Mouse (Mus musculus): ENCODE results near the gene Gm20441. TPM values are rescaled to one million over a fixed set of nuclear protein-coding genes. Genes with fewer than 3 reads are reported as not detected.
A peak's percentile ranks its signal among the peaks of the same experiment; 100 is the strongest.
"Not testable (repeated sequence)": the region's sequence is repeated elsewhere in the genome, so short reads cannot be mapped to it uniquely, and the experiment has no call there.

Gm20441 gene
- polyA plus RNA-seq, 1 experiment from 2014 or later: not detected

- Histone ChIP-seq H3K4me1 (peaks cover 22% of the 10 kb centered on the region), H3K4me2 (replicated peaks) (no peak overlapping the region), H3K27me3 (peaks cover 21% of the 10 kb centered on the region; the same call in 1 of the 2 replicates), H3K27ac (no peak overlapping the region), H3K36me3 (no peaks in the 10 kb centered on the region), H3K9me3 (no peaks in the 10 kb centered on the region), H3K9ac (no peak overlapping the region), H3K4me3 (no peak overlapping the region)
- WGBS: 90% methylated on average over 6 of the region's 6 CpGs
- ATAC-seq (ENCODE audit: low FRiP score, low read depth): no peak
Observed at GRCm38 (mm10) chr10:75776562-75776961, 4.2 kb downstream of the Gm20441 start.

GRCm38 (mm10) chr10:75774587-75774986 lies 6.2 kb downstream of the Gm20441 start:
- no peak overlapping the region for H3K27ac ChIP-seq
- peaks cover 11% of the 10 kb centered on the region for H3K4me1 ChIP-seq
- H3K4me3 ChIP-seq: no peak overlapping the region
- WGBS: 84% methylated on average over 9 of the region's 9 CpGs
- H3K27me3 ChIP-seq: peaks cover 15% of the 10 kb centered on the region; the same call in 1 of the 2 replicates
- no peaks in the 10 kb centered on the region for H3K9me3 ChIP-seq
- H3K4me2 ChIP-seq (replicated peaks): no peak overlapping the region
- no peaks in the 10 kb centered on the region for H3K36me3 ChIP-seq
- no peak overlapping the region for H3K9ac ChIP-seq
- ATAC-seq (ENCODE audit: low FRiP score, low read depth): no peak

- 88% methylated on average over 5 of the region's 5 CpGs for WGBS
- H3K4me1 ChIP-seq: peaks cover 8% of the 10 kb centered on the region
- ATAC-seq (ENCODE audit: low FRiP score, low read depth): no peak
Observed at GRCm38 (mm10) chr10:75774102-75774501, 6.7 kb downstream of the Gm20441 start.

GRCm38 (mm10) chr10:75772795-75773664 lies 7.7 kb downstream of the Gm20441 start, which contains the start of gene Ddt:
TSS of gene Ddt (minus strand) at chr10:75773414.
- Histone ChIP-seq H3K27me3 (peaks cover 6% of the 10 kb centered on the region; the same call in 1 of the 2 replicates), H3K4me1 (peaks cover 8% of the 10 kb centered on the region), H3K9ac (peak within 1 kb of the TSS; percentile 76), H3K4me3 (peak within 1 kb of the TSS; percentile 70), H3K4me2 (replicated peaks) (peak within 1 kb of the TSS; percentile 98), H3K9me3 (no peaks in the 10 kb centered on the region), H3K27ac (peak within 1 kb of the TSS; percentile 15; the same call in 1 of the 2 replicates), H3K36me3 (no peaks in the 10 kb centered on the region)
- peak; percentile 97 for ATAC-seq (ENCODE audit: low FRiP score, low read depth)
- WGBS: under 1% methylated on average over 47 of the region's 47 CpGs

More at GRCm38 (mm10) chr10:75774102-75774501, 6.7 kb downstream of the Gm20441 start:
- Histone ChIP-seq H3K27ac (no peak overlapping the region), H3K4me3 (no peak overlapping the region), H3K36me3 (no peaks in the 10 kb centered on the region), H3K9me3 (no peaks in the 10 kb centered on the region), H3K9ac (no peak overlapping the region), H3K27me3 (peaks cover 10% of the 10 kb centered on the region; the same call in 1 of the 2 replicates), H3K4me2 (replicated peaks) (no peak overlapping the region)

- not testable (repeated sequence) for ATAC-seq (ENCODE audit: low FRiP score, low read depth); H3K27ac ChIP-seq; H3K27me3 ChIP-seq; H3K36me3 ChIP-seq; H3K9ac ChIP-seq; H3K9me3 ChIP-seq; H3K4me3 ChIP-seq; H3K4me2 ChIP-seq (replicated peaks)
- 32% methylated on average over 5 of the region's 5 CpGs for WGBS
- peaks cover 19% of the 10 kb centered on the region for H3K4me1 ChIP-seq
Observed at GRCm38 (mm10) chr10:75767756-75768155, 13.0 kb downstream of the Gm20441 start.

- H3K36me3 ChIP-seq: no peaks in the 10 kb centered on the region
- no peak for ATAC-seq (ENCODE audit: low FRiP score, low read depth)
- H3K27ac ChIP-seq: no peak overlapping the region
- H3K9ac ChIP-seq: no peak overlapping the region
- H3K9me3 ChIP-seq: no peaks in the 10 kb centered on the region
- H3K27me3 ChIP-seq: no peaks in the 10 kb centered on the region
- 86% methylated on average over 6 of the region's 6 CpGs for WGBS
- no peak overlapping the region for H3K4me2 ChIP-seq (replicated peaks)
- H3K4me1 ChIP-seq: peaks cover 15% of the 10 kb centered on the region
- no peak overlapping the region for H3K4me3 ChIP-seq
Observed at GRCm38 (mm10) chr10:75766856-75767255, 13.9 kb downstream of the Gm20441 start.

- H3K4me2 ChIP-seq (replicated peaks): peak overlapping the region; percentile 84
- WGBS: 1% methylated on average over 27 of the region's 27 CpGs
- no peak for ATAC-seq (ENCODE audit: low FRiP score, low read depth)
Observed at GRCm38 (mm10) chr10:75764519-75765473, 16.0 kb downstream of the Gm20441 start.

GRCm38 (mm10) chr10:75763682-75764518 lies 16.9 kb downstream of the Gm20441 start, which contains the start of gene Cabin1:
TSS of gene Cabin1 (minus strand) at chr10:75764341.
- WGBS: under 1% methylated on average over 61 of the region's 61 CpGs
- Histone ChIP-seq H3K4me2 (replicated peaks) (peak within 1 kb of the TSS; percentile 84), H3K36me3 (peaks cover 15% of the 10 kb centered on the region; the same call in 1 of the 2 replicates), H3K4me1 (peaks cover 15% of the 10 kb centered on the region), H3K9me3 (no peaks in the 10 kb centered on the region), H3K4me3 (peak within 1 kb of the TSS; percentile 78), H3K9ac (peak within 1 kb of the TSS; percentile 80), H3K27me3 (no peaks in the 10 kb centered on the region), H3K27ac (peak within 1 kb of the TSS; percentile 61; the same call in 1 of the 2 replicates)
- peak; percentile 98 for ATAC-seq (ENCODE audit: low FRiP score, low read depth)

More at GRCm38 (mm10) chr10:75764519-75765473, 16.0 kb downstream of the Gm20441 start:
- Histone ChIP-seq H3K9ac (peak overlapping the region; percentile 80), H3K4me1 (peaks cover 15% of the 10 kb centered on the region), H3K27ac (no peak overlapping the region), H3K4me3 (peak overlapping the region; percentile 78), H3K36me3 (peaks cover 12% of the 10 kb centered on the region; the same call in 1 of the 2 replicates), H3K9me3 (no peaks in the 10 kb centered on the region), H3K27me3 (no peaks in the 10 kb centered on the region)

GRCm38 (mm10) chr10:75762413-75762812 lies 18.3 kb downstream of the Gm20441 start:
- ATAC-seq (ENCODE audit: low FRiP score, low read depth): no peak
- H3K4me3 ChIP-seq: no peak overlapping the region
- H3K27me3 ChIP-seq: no peaks in the 10 kb centered on the region
- H3K9ac ChIP-seq: no peak overlapping the region
- H3K4me2 ChIP-seq (replicated peaks): peak overlapping the region; percentile 45; the same call in 1 of the 2 replicates
- H3K27ac ChIP-seq: no peak overlapping the region
- H3K36me3 ChIP-seq: peaks cover 26% of the 10 kb centered on the region
- H3K4me1 ChIP-seq: peaks cover 15% of the 10 kb centered on the region
- WGBS: 87% methylated on average over 3 of the region's 3 CpGs
- no peaks in the 10 kb centered on the region for H3K9me3 ChIP-seq

- no peaks in the 10 kb centered on the region for H3K27me3 ChIP-seq
- no peak overlapping the region for H3K27ac ChIP-seq
- no peak overlapping the region for H3K4me3 ChIP-seq
- 98% methylated on average over 3 of the region's 3 CpGs for WGBS
- H3K9ac ChIP-seq: no peak overlapping the region
- H3K4me1 ChIP-seq: peaks cover 15% of the 10 kb centered on the region
- no peak for ATAC-seq (ENCODE audit: low FRiP score, low read depth)
- H3K36me3 ChIP-seq: peaks cover 26% of the 10 kb centered on the region
- H3K9me3 ChIP-seq: no peaks in the 10 kb centered on the region
- H3K4me2 ChIP-seq (replicated peaks): no peak overlapping the region
Observed at GRCm38 (mm10) chr10:75760311-75760710, 20.4 kb downstream of the Gm20441 start.

- ATAC-seq (ENCODE audit: low FRiP score, low read depth): no peak
- WGBS: 94% methylated on average over 11 of the region's 11 CpGs
- Histone ChIP-seq H3K36me3 (peaks cover 62% of the 10 kb centered on the region), H3K9me3 (no peaks in the 10 kb centered on the region), H3K4me1 (no peaks in the 10 kb centered on the region), H3K4me2 (replicated peaks) (no peak overlapping the region), H3K27me3 (no peaks in the 10 kb centered on the region), H3K9ac (no peak overlapping the region), H3K4me3 (no peak overlapping the region), H3K27ac (no peak overlapping the region)
Observed at GRCm38 (mm10) chr10:75756719-75757118, 24.0 kb downstream of the Gm20441 start.
